Mouse (Mus musculus) adrenal gland, adult 8-10 months (tissue): ENCODE results near the gene Fcrla. TPM values are rescaled to one million over a fixed set of nuclear protein-coding genes. Genes with fewer than 3 reads are reported as not detected.
"Not testable (repeated sequence)": the region's sequence is repeated elsewhere in the genome, so short reads cannot be mapped to it uniquely, and the experiment has no call there.

Source experiments
- DNase-seq: peaks from one replicate; pipeline ENCODE4 v3.0.0; 2022
- total RNA-seq, 4 experiments: library from RNA; stranded (reverse); gene quantifications; 2 replicates each; pipeline ENCODE4 v1.2.4; 2022

Fcrla gene
- under 1 TPM; 0.21 to 0.81 (median 0.59) TPM for total RNA-seq

DNA sequence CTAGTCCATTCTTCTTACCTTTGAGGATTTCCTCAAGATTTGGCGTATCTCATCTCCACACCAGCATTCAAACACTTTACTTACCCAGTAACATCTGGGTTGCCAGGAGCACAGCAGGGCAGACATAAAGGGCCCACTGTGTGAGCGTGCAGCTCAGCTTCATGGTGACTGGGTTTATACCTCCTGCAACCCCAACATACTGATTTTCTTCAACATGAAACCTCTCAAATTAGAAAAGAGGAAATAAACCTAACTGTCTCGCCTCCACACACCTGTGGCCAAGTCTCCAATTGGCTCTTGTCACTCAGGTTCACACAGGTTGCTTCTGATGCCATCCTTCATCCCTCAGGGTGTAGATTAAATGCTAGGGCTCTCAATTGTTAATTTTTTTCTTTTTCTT is at the start of gene Fcrla:
Gene Fcrla, minus strand, starts transcription at position 206 of the 400 bp plus-strand sequence.
- no peak for DNase-seq

DNA sequence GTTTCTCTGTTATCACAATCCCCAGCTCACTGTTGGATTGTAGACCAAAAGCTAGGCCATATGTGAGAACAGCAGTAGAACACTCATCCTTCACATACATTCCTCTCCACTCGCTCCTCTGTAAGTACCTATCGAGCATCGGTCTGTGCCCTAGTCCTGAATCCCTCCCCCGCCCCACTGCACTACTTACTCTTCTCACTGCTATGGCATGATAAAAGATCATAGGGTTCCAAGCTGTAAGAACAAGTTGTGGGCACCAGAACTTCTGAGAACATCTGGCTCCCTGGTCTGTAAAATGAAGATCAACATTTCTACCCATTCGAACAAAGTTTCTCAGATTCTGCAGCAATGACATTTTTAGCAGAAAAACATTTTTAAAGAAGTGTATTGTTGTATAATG is 49.1 kb upstream of the Fcrla start, which contains the start of gene Fcgr2b:
Gene Fcgr2b, minus strand, starts transcription at position 101 of the 400 bp plus-strand sequence.
- DNase-seq = no peak

GRCm38 (mm10) chr1:170975751-170976161 is 48.4 kb upstream of the Fcrla start:
- DNase-seq = no peak

DNA sequence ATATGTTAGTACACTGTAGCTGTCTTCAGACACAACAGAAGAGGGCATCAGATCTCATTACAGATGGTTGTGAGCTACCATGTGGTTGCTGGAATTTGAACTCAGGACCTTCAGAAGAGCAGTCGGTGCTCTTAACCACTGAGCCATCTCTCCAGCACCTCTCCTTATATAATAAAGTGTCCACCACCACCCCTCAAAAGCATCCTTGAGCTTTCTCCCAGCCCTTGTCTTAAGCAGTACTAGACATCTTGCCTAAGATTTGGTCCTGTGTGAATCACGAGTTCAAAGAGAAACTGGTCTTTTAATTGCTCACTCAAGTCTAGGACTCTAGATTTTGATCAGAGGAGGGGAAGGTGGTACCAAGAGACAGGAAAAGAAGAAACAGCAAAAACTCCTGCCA is 48.0 kb upstream of the Fcrla start:
- DNase-seq = not testable (repeated sequence)

DNA sequence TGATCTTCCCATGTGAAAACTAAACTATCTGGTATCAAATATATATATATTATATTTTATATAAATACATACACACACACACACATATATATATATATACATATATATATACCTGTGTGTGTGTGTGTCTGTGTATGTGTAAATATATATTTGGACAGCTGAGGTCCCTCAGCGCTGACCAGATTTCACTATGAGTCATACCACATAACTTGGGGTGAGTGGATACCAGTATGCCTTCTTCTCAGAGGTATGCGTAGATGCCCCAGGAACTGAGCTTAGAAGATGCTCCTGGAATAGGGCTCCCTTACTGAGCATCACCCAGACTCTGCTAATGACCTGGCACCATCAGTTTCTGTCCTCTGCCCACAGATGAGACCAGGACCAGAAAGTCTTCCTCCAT is 47.4 kb upstream of the Fcrla start:
- DNase-seq = no peak

GRCm38 (mm10) chr1:170974171-170974570 is 46.8 kb upstream of the Fcrla start:
- DNase-seq = no peak

DNA sequence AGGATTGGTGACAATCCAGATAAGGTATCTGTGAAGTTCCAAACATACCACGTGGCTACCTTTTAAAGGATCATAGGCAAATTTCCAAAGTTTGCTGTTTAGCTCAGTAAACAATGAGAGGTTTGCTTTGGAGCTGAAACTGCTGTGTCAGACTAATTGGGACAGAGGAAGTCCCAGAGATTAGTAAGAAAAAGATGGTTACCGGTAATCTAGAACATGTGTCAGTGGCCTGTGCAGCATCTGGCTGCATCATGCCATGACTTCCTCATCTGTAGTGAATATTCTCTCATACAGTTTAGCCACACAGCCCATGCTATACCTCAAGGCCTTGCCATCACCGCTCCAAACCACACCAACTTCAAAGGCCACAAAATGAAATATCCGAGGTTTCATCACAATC is 45.6 kb upstream of the Fcrla start:
- DNase-seq = no peak

DNA sequence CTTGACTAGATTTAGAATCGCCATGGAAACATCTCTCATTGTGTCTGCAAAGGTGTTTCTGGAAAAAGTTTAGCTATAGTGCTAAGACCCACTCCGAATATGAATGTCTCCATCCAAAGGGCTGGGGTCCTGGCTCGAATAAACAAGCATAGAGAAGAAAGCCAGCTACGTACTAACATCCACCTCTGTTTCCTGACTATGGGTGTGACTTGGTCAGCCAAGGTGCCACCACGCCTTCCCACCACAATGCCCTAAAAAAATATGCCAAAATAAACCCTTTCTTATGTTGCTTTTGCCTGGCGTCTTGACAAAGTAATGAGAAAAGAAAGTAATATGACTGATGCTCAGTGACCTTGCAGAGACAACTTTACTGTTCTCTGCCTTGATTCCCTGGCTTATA is 45.1 kb upstream of the Fcrla start:
- DNase-seq = no peak

GRCm38 (mm10) chr1:170968576-170968975 is 41.2 kb upstream of the Fcrla start:
- DNase-seq = no peak

GRCm38 (mm10) chr1:170967581-170967980 is 40.2 kb upstream of the Fcrla start:
- no peak for DNase-seq

- no peak for DNase-seq
These were observed 35.7 kb upstream of the Fcrla start for GRCm38 (mm10) chr1:170963087-170963486.

- DNase-seq = peak; percentile 39
These were observed 34.9 kb upstream of the Fcrla start for GRCm38 (mm10) chr1:170962301-170962700.

GRCm38 (mm10) chr1:170961101-170961500 is 33.7 kb upstream of the Fcrla start:
- no peak for DNase-seq

DNA sequence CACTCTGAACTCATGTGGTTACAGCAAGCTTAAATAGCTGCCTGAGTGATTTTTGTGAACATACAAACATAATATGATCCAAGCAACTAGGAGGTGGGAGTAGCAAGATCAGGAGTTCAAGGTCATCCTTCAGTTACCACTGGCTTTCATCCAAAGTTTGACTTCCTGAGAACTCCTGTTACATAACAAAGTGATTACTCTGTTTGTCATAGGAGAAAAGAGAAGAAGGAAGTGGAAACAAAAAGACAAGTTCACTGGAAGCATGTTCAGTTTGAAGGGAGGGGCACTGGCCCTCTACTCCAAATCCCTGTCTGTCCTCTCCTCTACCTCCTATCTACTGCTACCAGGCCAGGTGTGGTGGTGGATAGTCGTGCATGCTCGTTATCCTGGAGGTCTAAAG is 32.4 kb upstream of the Fcrla start:
- DNase-seq = no peak

DNA sequence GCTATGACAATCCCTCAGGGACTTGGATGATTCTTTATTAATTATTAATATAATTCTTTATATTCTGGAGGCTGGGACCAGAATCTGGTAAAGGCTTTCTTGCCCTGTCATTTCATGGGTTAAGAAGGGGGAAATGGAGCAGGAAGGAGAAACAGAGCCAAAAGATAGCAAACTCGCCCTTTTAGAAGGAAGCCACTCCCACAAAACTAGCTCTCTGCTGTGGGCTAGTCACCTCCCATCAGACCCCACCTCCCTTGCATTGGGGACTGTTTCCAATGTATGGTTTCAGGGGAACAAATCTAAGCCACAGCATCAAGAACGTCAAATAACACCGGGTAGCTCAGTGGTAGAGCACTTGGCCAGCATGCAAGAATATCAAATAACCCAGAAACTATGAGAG is 30.8 kb upstream of the Fcrla start:
- DNase-seq = no peak

DNA sequence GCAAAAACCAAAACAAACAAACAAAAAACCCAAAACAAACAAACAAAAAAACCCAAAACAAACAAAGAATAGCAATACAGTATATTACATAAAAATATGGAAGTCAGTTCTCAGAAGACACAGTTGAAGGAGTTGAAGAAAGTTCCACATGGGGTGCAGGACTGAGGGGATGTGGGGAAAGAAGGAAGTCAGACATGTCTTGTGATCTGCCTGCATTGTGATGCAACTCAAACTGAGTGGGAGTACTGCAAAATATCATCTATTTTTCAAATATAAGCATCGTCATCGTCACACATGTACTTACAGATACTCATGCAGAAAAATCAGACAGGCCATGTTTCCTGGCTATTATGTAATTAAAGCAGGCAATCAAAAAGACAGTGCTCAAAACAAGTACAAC is 25.8 kb upstream of the Fcrla start:
- no peak for DNase-seq

GRCm38 (mm10) chr1:170950772-170951171 is 23.4 kb upstream of the Fcrla start:
- DNase-seq = no peak

DNA sequence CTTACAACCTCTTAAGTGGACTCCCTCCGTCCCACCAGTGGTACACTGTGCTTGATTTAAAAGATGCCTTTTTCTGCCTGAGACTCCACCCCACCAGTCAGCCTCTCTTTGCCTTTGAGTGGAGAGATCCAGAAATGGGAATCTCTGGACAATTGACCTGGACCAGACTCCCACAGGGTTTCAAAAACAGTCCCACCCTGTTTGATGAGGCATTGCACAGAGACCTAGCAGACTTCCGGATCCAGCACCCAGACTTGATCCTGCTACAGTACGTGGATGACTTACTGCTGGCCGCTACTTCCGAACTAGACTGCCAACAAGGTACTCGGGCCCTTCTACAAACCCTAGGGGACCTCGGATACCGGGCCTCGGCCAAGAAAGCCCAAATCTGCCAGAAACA is 17.5 kb upstream of the Fcrla start:
- not testable (repeated sequence) for DNase-seq

GRCm38 (mm10) chr1:170944151-170944550 is 16.8 kb upstream of the Fcrla start:
- not testable (repeated sequence) for DNase-seq

DNA sequence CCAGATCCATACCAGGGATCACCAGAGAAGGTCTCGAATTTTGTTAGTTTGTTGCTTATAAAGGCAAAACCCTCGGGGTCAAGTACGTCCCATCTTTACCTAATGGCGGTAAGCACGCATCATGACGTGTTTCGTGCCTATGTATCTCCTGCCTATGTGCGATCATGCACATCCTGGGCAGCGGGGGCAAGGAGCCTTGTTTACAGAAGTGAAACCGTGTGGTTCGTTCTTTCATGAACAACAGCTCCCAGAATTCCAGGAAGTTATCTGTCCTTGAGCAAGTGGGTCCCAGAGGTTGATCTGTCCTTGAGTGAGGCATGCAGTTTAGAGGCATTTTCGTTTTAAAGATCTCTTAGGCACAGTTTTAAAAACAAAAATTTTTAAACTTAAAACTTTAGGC is 11.9 kb upstream of the Fcrla start:
- peak; percentile 26 for DNase-seq

- no peak for DNase-seq
These were observed 7.0 kb upstream of the Fcrla start for GRCm38 (mm10) chr1:170934383-170934782.

GRCm38 (mm10) chr1:170933940-170934339 is 6.6 kb upstream of the Fcrla start:
- DNase-seq = no peak

- DNase-seq = no peak
These were observed 6.1 kb upstream of the Fcrla start for GRCm38 (mm10) chr1:170933386-170933920.

GRCm38 (mm10) chr1:170932043-170932442 is 4.7 kb upstream of the Fcrla start:
- no peak for DNase-seq

DNA sequence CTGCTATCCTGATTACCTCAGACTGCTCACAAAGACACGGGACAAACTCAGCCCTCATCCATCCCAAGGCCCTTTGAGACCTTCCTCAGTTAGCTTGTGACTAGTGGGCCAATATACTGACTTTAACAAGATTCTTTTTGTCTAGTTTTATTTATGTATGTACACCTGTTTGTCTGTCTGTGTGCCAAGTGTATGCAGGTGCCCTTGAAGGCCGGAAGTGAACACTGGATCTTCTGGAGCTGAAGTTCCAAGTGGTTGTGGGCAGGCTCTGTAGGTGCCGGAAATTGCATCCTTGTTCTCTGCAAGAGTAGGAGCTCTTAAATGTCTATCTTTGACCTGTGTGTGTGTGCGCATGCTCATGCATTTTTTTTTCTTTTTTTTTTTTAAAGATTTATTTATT is 1.9 kb upstream of the Fcrla start:
- DNase-seq = no peak
